Mouse (Mus musculus) liver, embryonic 14.5 days (tissue): ENCODE results near the gene Cops8. TPM values are rescaled to one million over a fixed set of nuclear protein-coding genes. Genes with fewer than 3 reads are reported as not detected.

Source experiments
- ATAC-seq: fragments of 200-750 bp; cut with Nextera tagmentation; 2 replicates; pipeline ENCODE4 v1.8.0; 2017; ENCODE audit warnings: moderate number of reproducible peaks, mild to moderate bottlenecking, moderate library complexity; ENCODE audit not compliant: insufficient read depth
- DNase-seq, 3 experiments: peaks; one replicate each; pipeline ENCODE4 v3.0.0-alpha.2; 2012 to 2013; ENCODE audit warnings: low read depth in 3 of 3, low spot score in 3 of 3
- H3K27ac ChIP-seq: fragments of 300-500 bp; sonication (generic); 2 replicates; pipeline ENCODE4 v1.5.1; 2014; ENCODE audit warnings: moderate library complexity, mild to moderate bottlenecking, control low read depth, inconsistent platforms
- H3K27me3 ChIP-seq: fragments of 300-500 bp; sonication (generic); 2 replicates; pipeline ENCODE4 v1.6.1; 2014; ENCODE audit warnings: mild to moderate bottlenecking, low read length, moderate library complexity; ENCODE audit not compliant: control insufficient read depth, insufficient read depth
- H3K36me3 ChIP-seq: fragments of 300-500 bp; sonication (generic); replicated peaks from 2 replicates; pipeline ENCODE4 v1.6.1; 2014; ENCODE audit warnings: low read depth; ENCODE audit not compliant: control insufficient read depth, insufficient read depth
- H3K4me1 ChIP-seq, 2 experiments: fragments of 200-500 bp in 1 of 2; fragments of 300-500 bp in 1 of 2; sonication (generic) in 1 of 2; replicated peaks; 2 replicates each; pipeline ENCODE4 v1.6.1; 2012 to 2014; ENCODE audit warnings: antibody characterized with exemption in 1 of 2, inconsistent platforms in 1 of 2, low read length in 1 of 2; ENCODE audit not compliant: control insufficient read depth in 2 of 2, insufficient read depth in 2 of 2
- H3K4me2 ChIP-seq: fragments of 300-500 bp; sonication (generic); 2 replicates; pipeline ENCODE4 v1.6.1; 2014; ENCODE audit warnings: low read depth, mild to moderate bottlenecking, control low read depth, moderate library complexity
- H3K4me3 ChIP-seq, 2 experiments: fragments of 200-500 bp in 1 of 2; fragments of 300-500 bp in 1 of 2; sonication (generic) in 1 of 2; 2 replicates each; pipeline ENCODE4 v1.5.1; 2012 to 2014; ENCODE audit warnings: low read depth in 2 of 2, low read length in 2 of 2, mild to moderate bottlenecking in 2 of 2, control low read depth in 1 of 2, inconsistent platforms in 1 of 2, moderate library complexity in 1 of 2; ENCODE audit not compliant: insufficient read depth in 1 of 2
- H3K9ac ChIP-seq: fragments of 300-500 bp; sonication (generic); replicated peaks from 2 replicates; pipeline ENCODE4 v1.6.1; 2014; ENCODE audit warnings: mild to moderate bottlenecking, control low read depth, moderate library complexity
- H3K9me3 ChIP-seq: fragments of 300-500 bp; sonication (generic); 2 replicates; pipeline ENCODE4 v1.6.1; 2016; ENCODE audit warnings: low read length, mixed read lengths; ENCODE audit not compliant: control insufficient read depth
- CTCF ChIP-seq: IDR thresholded peaks from 2 replicates; pipeline ENCODE4 v1.5.1; 2016; ENCODE audit warnings: antibody characterized with exemption, low read depth, control low read depth
- EP300 ChIP-seq: IDR thresholded peaks from 2 replicates; pipeline ENCODE4 v1.6.1; 2016; ENCODE audit warnings: antibody characterized with exemption, low read depth
- WGBS: fragments of 180-500 bp; shearing (Covaris S2); extraction: QIAGEN DNeasy Blood & Tissue Kit; methylation state at CpG from one replicate; pipeline ENCODE4 v1.1.7; 2014; ENCODE audit not compliant: insufficient replicate concordance; 5-methylcytosine and 5-hydroxymethylcytosine counted together
- polyA plus RNA-seq, 2 experiments: library from polyadenylated mRNA; depleted of rRNA in 1 of 2; stranded (reverse) in 1 of 2; unstranded in 1 of 2; fragments of >200 nt; fragmentation: Nextera tagmentation in 1 of 2; extraction: Ambion mirVana in 1 of 2; gene quantifications; 2 replicates each; pipeline versions ENCODE4 v1.2.1 to v1.2.3; 2012 to 2014

The Cops8 gene
- polyA plus RNA-seq (2012; rRNA removed) = 28.3 and 30.3 TPM in 2 replicates
- 40.3 and 41.4 TPM in 2 replicates for polyA plus RNA-seq (2014; fragmentation: Nextera tagmentation; extraction: Ambion mirVana)

DNA sequence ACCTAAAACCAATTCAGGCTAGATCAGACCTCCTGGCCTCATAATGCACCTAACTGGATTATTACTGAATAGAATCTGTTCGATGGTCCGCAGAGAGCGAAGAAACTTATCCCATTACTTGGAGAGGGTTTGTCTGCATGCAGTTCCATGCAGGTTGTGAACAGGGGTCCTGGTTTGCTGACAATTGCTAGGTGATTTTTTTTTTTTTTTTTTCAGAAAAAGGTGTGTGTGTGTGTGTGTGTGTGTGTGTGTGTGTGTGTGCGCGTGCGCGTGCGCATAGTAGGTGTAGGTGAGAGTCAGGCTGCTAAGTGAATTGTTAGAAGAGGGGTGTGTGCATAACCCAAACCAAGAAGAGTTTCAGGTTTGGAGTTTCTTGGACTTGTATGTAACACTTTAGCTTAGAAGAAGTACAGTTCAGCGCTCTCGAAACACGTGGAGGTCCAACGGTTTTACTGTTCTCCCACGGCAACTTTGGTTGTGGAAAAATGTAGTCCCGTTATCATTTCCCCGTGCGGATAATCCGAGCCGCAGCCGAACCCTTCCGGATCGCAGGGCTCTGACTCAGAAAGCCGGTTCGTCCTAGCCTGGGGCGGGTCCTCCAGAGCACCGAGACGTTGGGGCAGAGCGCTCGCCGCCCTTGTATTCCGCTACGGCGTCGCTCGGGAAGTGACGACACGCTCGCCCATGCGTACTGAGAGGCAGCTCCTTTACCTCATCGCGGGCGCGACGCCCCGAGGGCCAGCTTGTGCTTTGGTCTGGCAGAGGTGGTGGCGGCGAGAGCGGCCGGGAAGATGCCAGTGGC, at the start of gene Cops8:
Cops8 (plus strand) TSS at position 223 of the 802 bp plus-strand sequence.
- TF ChIP-seq CTCF = no peak
- TF ChIP-seq EP300 = no peak
- peak within 1 kb of the TSS; percentile 94 for H3K9ac ChIP-seq
- no peaks in the 10 kb centered on the region for H3K9me3 ChIP-seq
- no peaks in the 10 kb centered on the region for H3K27me3 ChIP-seq
- H3K4me3 ChIP-seq = peak within 1 kb of the TSS; percentile 68 to 70
- peak within 1 kb of the TSS; percentile 8 for H3K27ac ChIP-seq
- ATAC-seq (peak; percentile 99), DNase-seq (peak; percentile 84 to 89 (median 88))
- peaks cover 20% of the 10 kb centered on the region for H3K36me3 ChIP-seq
- H3K4me1 ChIP-seq = peaks cover 0 to 4% of the 10 kb centered on the region in 2 experiments; a peak in 2 of 4 replicates
- H3K4me2 ChIP-seq = peak within 1 kb of the TSS; percentile 86
- 7% methylated on average over 48 of the region's 48 CpGs for WGBS

DNA sequence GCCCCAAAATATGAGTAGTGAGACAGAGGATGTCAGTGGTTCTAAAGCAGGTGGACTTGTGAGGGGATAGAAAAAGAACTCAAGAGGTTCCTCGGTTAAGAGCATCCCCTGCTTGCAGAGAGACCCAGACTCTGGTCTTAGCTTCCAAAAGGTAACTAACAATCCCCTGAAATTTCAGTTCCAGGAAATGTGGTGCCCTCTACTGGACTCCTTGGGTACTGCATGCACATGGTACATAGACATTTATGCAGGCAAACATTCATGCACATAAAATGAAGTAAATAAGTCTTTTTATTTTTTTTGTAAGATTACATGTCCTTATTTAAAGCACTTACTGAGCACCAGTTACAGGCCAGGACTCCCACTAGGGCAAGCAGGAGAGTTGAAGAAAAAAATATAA, 45.6 kb upstream of the Cops8 start:
- no peaks in the 10 kb centered on the region for H3K9me3 ChIP-seq
- H3K27ac ChIP-seq = no peak overlapping the region
- ATAC-seq (no peak), DNase-seq (no peak)
- TF ChIP-seq CTCF (peak; percentile 69), EP300 (no peak)
- no peaks in the 10 kb centered on the region for H3K4me1 ChIP-seq
- no peaks in the 10 kb centered on the region for H3K36me3 ChIP-seq
- H3K27me3 ChIP-seq = no peaks in the 10 kb centered on the region
- no peak overlapping the region for H3K4me3 ChIP-seq
- H3K4me2 ChIP-seq = no peak overlapping the region
- 38% methylated on average over 1 of the region's 1 CpGs for WGBS
- no peak overlapping the region for H3K9ac ChIP-seq

DNA sequence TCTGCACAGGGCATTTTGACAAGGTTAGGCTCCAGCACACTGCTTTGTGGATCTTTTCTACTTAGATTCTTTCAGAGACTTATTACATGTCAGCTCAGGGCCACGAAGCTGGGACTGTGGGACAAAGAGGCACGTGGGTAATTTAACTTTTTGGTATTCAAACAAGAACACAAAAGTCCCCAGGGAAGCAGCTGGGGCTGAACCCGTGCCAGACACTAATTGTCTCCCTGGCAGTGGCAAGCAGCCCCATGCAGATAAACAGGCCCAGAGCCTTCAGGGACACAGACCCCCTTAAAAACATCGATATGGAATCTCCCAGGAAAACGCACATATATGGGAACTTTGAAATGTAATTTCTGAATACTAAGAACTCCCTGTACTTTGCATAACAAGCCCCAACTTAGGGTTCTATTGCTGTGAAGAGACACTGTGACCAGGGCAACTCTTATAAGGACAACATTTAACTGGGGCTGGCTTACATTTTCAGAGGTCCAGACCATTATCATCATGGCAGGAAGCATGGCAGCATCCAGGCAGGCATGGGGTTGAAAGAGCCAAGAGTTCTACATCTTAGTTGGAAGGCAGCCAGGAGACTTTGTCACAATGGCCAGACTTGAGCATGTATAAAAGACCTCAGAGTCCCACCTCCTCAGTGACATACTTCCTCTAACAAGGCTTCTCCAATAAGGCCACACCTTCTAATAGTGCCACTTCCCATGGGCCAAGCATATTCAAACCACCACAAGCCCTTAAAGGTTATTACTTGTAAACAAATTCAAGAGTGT, 41.6 kb upstream of the Cops8 start:
- no peak overlapping the region for H3K4me2 ChIP-seq
- WGBS = 50% methylated on average over 5 of the region's 5 CpGs

DNA sequence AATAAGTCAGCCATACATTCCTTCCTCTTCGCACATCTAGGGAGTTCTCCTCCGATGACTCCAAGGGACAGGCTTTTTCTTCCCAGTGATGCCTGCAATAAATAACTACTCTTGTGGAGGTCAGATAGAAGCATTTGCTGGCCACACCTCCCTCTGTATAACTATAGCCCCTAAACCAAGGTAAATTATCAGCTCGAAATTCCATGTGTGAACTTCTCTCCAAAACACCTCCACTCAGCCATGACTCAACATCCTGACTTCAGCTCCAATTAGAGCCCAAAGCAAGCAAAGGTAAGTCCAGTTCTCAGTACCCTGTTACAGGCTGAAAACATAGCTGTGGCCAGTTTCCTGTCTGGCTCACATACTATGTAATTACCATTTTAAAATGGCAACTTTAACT, 38.8 kb upstream of the Cops8 start:
- DNase-seq = no peak
- ATAC-seq = no peak
- H3K4me1 ChIP-seq = no peaks in the 10 kb centered on the region
- no peaks in the 10 kb centered on the region for H3K36me3 ChIP-seq
- no peak for TF ChIP-seq EP300
- no peak for TF ChIP-seq CTCF
- H3K27ac ChIP-seq = no peak overlapping the region
- H3K4me2 ChIP-seq = no peak overlapping the region
- H3K9me3 ChIP-seq = no peaks in the 10 kb centered on the region
- no peak overlapping the region for H3K4me3 ChIP-seq
- H3K27me3 ChIP-seq = no peaks in the 10 kb centered on the region
- 62% methylated on average over 3 of the region's 3 CpGs for WGBS
- no peak overlapping the region for H3K9ac ChIP-seq

More for the DNA sequence above, 41.6 kb upstream of the Cops8 start:
- Histone ChIP-seq H3K27ac (no peak overlapping the region), H3K9ac (no peak overlapping the region), H3K4me3 (no peak overlapping the region), H3K4me1 (no peaks in the 10 kb centered on the region), H3K9me3 (no peaks in the 10 kb centered on the region), H3K36me3 (no peaks in the 10 kb centered on the region), H3K27me3 (no peaks in the 10 kb centered on the region)
- no peak for DNase-seq
- TF ChIP-seq CTCF (no peak), EP300 (no peak)
- no peak for ATAC-seq
